Mouse (Mus musculus) layer of hippocampus, adult 9-10 months (tissue): Measurements from ENCODE around the gene Fos.
"Not testable (repeated sequence)": the region's sequence is repeated elsewhere in the genome, so short reads cannot be mapped to it uniquely, and the experiment has no call there.

ENCODE experiments used
- DNase-seq: peaks from one replicate; pipeline ENCODE4 v3.0.0; 2022; ENCODE audit warnings: low spot score

Gene Fos

GRCm38 (mm10) chr12:85523421-85524192 lies 49.9 kb downstream of the Fos start:
- DNase-seq = no peak

DNA sequence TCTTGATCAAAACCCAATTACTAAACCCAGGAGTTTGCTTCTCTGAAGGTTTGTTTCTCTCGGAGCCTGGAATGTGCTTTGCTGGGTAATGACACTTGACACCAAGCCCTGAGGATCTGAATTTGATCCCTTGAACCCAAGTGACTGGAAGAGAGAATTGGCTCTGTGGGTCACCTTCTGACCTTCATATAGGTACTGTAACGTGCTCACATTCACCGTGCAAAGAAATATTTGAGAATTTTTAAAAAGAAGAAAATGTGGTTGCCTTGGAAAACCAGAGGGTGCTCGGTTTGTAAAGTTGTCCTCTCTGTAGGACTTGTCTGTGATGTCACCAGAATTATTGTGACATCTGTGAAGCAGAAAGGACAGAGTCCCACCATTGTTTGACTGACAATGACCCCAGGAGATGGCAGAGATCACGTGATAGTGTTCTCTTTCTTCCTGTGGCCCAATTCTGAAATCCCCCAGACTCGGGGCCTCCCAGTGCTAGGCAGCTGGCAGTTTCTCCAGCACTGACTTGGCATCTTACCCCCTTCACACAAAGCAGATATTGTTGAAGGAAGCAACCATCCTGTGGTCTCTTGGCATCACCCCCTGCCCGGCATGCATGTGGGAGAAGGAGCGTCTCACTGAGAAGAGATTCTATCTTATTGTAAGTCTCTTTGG lies 50.6 kb downstream of the Fos start:
- no peak for DNase-seq

DNA sequence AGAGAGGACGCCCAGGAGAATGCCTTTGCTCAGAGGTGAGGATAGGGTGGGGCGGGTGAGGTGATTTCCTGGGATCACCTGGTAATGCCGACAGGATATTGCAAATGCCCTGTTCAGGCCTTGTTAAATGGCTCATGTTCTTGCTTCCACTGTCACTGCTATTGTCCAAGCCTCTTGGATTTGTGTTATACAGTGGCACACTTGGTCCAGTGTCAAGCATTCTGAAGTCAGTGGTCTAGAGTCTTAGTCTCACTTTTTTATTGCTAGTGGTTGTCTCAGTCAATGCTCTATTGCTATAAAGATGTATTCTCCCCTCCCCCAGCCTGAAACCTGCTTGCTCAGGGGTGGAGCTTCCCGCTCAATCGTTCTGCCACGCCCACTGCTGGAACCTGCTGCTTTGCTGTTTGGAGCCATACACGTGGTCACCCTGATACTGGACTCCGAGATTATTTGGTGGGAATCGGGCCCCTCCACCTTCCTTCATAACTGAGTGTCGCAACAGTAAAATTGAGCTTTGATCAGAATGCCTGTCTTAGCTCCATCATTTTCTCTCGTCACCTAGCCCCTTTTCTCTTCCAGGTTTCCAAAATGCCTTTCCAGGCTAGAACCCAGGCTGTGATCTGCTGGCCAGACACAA lies 51.3 kb downstream of the Fos start:
- not testable (repeated sequence) for DNase-seq
